Comparison of ENCODE assay signal across 25 mouse cellular contexts in genomic region chr14:60811547-60811946, GRCm38 (mm10). TPM values are rescaled to one million over a fixed set of nuclear protein-coding genes. Genes with fewer than 3 reads are reported as not detected.
DNase-seq lines count a peak whose midpoint lies in the region; ATAC-seq and TF ChIP-seq lines count a peak whose summit lies in the region.
"Had no signal": no experiment of that assay in that cellular context is flagged by ENCODE, and none has a peak within 500 bp of the region (broad histone marks: within the 10 kb centered on the region; RNA-seq: fewer than 3 reads in every experiment).

No protein-coding gene starts in this region.

- no peak for TF ChIP-seq CTCF in heart, postnatal 0 days (IDR thresholded peaks at IDR 0.05; ENCODE audit: low read depth)

- 55% methylated on average over 4 of the region's 4 CpGs for WGBS in heart, embryonic 11.5 days (ENCODE audit: insufficient replicate concordance)
- 45% methylated on average over 4 of the region's 4 CpGs for WGBS in heart, postnatal 0 days

- no peak overlapping the region for H3K4me2 ChIP-seq in heart, embryonic 11.5 days
- no peak overlapping the region for H3K4me2 ChIP-seq in heart, postnatal 0 days (ENCODE audit: low read depth, low read length)
- H3K4me2 ChIP-seq: embryonic facial prominence, embryonic 12.5 days; forebrain, embryonic 13.5 days; forebrain, embryonic 15.5 days had no signal

- H3K36me3 ChIP-seq in heart, embryonic 11.5 days (ENCODE audit: control insufficient read depth, insufficient read depth, low read length) = 0 out of 2 replicates have a peak, but pooled peaks cover 5% of the 10 kb centered on the region
- H3K36me3 ChIP-seq in heart, postnatal 0 days (replicated peaks; ENCODE audit: control insufficient read depth, insufficient read depth, low read length) = peaks cover 36% of the 10 kb centered on the region
- H3K36me3 ChIP-seq: embryonic facial prominence, embryonic 12.5 days had no signal

- ATAC-seq in heart, embryonic 11.5 days (replicated peaks; ENCODE audit: insufficient number of reproducible peaks, low FRiP score, low TSS enrichment) = no peak
- ATAC-seq in heart, postnatal 0 days (ENCODE audit: insufficient read depth, low read depth) = peak; percentile 53; the same call in 1 of the 2 replicates
- ATAC-seq: activated CD4-positive, CD25-positive, alpha-beta regulatory T cell, adult 4 months; CD4-positive, CD25-positive, alpha-beta regulatory T cell, adult 4 months; forebrain, embryonic 13.5 days; forebrain, embryonic 15.5 days; Patski had no signal

- H3K27me3 ChIP-seq in heart, embryonic 11.5 days (ENCODE audit: control insufficient read depth, insufficient read depth, low read length) = no peaks in the 10 kb centered on the region
- H3K27me3 ChIP-seq in heart, postnatal 0 days (ENCODE audit: control insufficient read depth, insufficient read depth, low read length) = no peaks in the 10 kb centered on the region
- H3K27me3 ChIP-seq: CH12.LX; embryonic facial prominence, embryonic 12.5 days; forebrain, embryonic 13.5 days; forebrain, embryonic 15.5 days; Patski had no signal

- 0 out of 2 replicates have a peak, but pooled peaks cover 7% of the 10 kb centered on the region for H3K4me1 ChIP-seq in heart, embryonic 11.5 days (ENCODE audit: control insufficient read depth, insufficient read depth, low read length)
- H3K4me1 ChIP-seq in heart, postnatal 0 days (ENCODE audit: control insufficient read depth, insufficient read depth) = no peaks in the 10 kb centered on the region; the same call in 1 of the 2 replicates
- H3K4me1 ChIP-seq: forebrain, embryonic 13.5 days; forebrain, embryonic 15.5 days had no signal

- DNase-seq in heart, adult 11 months = peak; percentile 57
- no peak for DNase-seq in heart, postnatal 14 days
- no peak for DNase-seq in heart, postnatal 25 days (ENCODE audit: low spot score)
- DNase-seq in heart, postnatal 0 days (ENCODE audit: low spot score) = peak; percentile 24
- DNase-seq in heart, adult 9 months (ENCODE audit: low spot score in 2 of 2) = no peak
- DNase-seq: adrenal gland, adult 8-10 months; adrenal gland, postnatal 14 days; adrenal gland, postnatal 36 days; B cell, adult 2 months; cerebellum, adult 11-12 months; cerebellum, adult 2 months; cerebellum, adult 9-10 months; cerebellum, postnatal 10 days; cerebellum, postnatal 25 days had no signal

- no peak for TF ChIP-seq EP300 in heart, postnatal 0 days (IDR thresholded peaks at IDR 0.05; ENCODE audit: low read depth)

- H3K9ac ChIP-seq in heart, embryonic 11.5 days (ENCODE audit: low read depth, low read length) = no peak overlapping the region
- no peak overlapping the region for H3K9ac ChIP-seq in heart, postnatal 0 days (replicated peaks; ENCODE audit: low read depth, low read length)
- H3K9ac ChIP-seq: embryonic facial prominence, embryonic 12.5 days; forebrain, embryonic 13.5 days; forebrain, embryonic 15.5 days had no signal

- intact Hi-C loops in heart, postnatal 14 days (cut with DNase I) = no loop called here
- intact Hi-C loops in heart, postnatal 25 days (cut with DNase I) = no loop called here

- 0 out of 2 replicates have a peak overlapping the region, but pooled peaks have one; percentile 10 for H3K27ac ChIP-seq in heart, embryonic 11.5 days (ENCODE audit: low read depth, low read length)
- H3K27ac ChIP-seq in heart, postnatal 0 days (ENCODE audit: low read depth) = no peak overlapping the region
- H3K27ac ChIP-seq: embryonic facial prominence, embryonic 10.5 days; embryonic facial prominence, embryonic 12.5 days; forebrain, embryonic 13.5 days; forebrain, embryonic 15.5 days had no signal

- no peak overlapping the region for H3K4me3 ChIP-seq in heart, embryonic 11.5 days (ENCODE audit: low read depth, low read length)
- H3K4me3 ChIP-seq in heart, postnatal 0 days (ENCODE audit: low read depth, low read length) = no peak overlapping the region
- H3K4me3 ChIP-seq: embryonic facial prominence, embryonic 10.5 days; embryonic facial prominence, embryonic 12.5 days; forebrain, embryonic 13.5 days; forebrain, embryonic 15.5 days had no signal

- H3K9me3 ChIP-seq in heart, embryonic 11.5 days (replicated peaks; ENCODE audit: control insufficient read depth, low read length) = no peaks in the 10 kb centered on the region
- H3K9me3 ChIP-seq in heart, postnatal 0 days (replicated peaks; ENCODE audit: control insufficient read depth, low read length) = no peaks in the 10 kb centered on the region
- H3K9me3 ChIP-seq: embryonic facial prominence, embryonic 10.5 days; embryonic facial prominence, embryonic 12.5 days; forebrain, embryonic 13.5 days; forebrain, embryonic 15.5 days; G1E had no signal

RNA-seq across cellular contexts. Expression of gene Mipep, which starts 27.2 kb away (rescaled TPM):
- total RNA-seq in heart, postnatal 14 days (2021) = 10 to 100 TPM; 51.6 to 52.2 TPM
- polyA plus RNA-seq in heart, embryonic 11.5 days (2014; fragmentation: Nextera tagmentation; extraction: Ambion mirVana) = 26.0 and 29.9 TPM in 2 replicates
- 10 to 100 TPM; 53.9 to 58.4 TPM for total RNA-seq in heart, postnatal 25 days (2021)
- 49.1 and 60.9 TPM in 2 replicates for total RNA-seq in heart, postnatal 0 days (2014; rRNA removed; ENCODE audit: low replicate concordance)
- polyA plus RNA-seq in heart, postnatal 0 days (2015; fragmentation: Nextera tagmentation; extraction: Ambion mirVana) = 29.2 and 29.3 TPM in 2 replicates

RNA-seq across cellular contexts. Expression of gene C1qtnf9, which starts 43.6 kb away (rescaled TPM):
- total RNA-seq in heart, postnatal 14 days (2021) = 10 to 100 TPM; 42.8 to 43.8 TPM
- not detected in 2 replicates for polyA plus RNA-seq in heart, embryonic 11.5 days (2014; fragmentation: Nextera tagmentation; extraction: Ambion mirVana)
- 10 to 100 TPM; 43.1 to 50.6 TPM for total RNA-seq in heart, postnatal 25 days (2021)
- total RNA-seq in heart, postnatal 0 days (2014; rRNA removed; ENCODE audit: low replicate concordance) = 2.2 and 2.8 TPM in 2 replicates
- 4.6 and 5.4 TPM in 2 replicates for polyA plus RNA-seq in heart, postnatal 0 days (2015; fragmentation: Nextera tagmentation; extraction: Ambion mirVana)
- total RNA-seq: CH12.LX had no signal
- polyA plus RNA-seq: activated CD4-positive, CD25-positive, alpha-beta regulatory T cell, adult 4 months; forebrain, embryonic 11.5 days; G1E; Patski had no signal

Comparison
In these comparisons a context has a peak if more than half of its experiments do, and no peak if none do; other contexts are left out.
1. DNase-seq: peak in heart, adult 11 months (single experiment) and heart, postnatal 0 days (single experiment); none in heart, postnatal 14 days (0 of 2), heart, postnatal 25 days (single experiment) and heart, adult 9 months (0 of 2).
2. RNA of gene C1qtnf9, which starts 43.6 kb away (total RNA-seq): 43.1 to 50.6 TPM in heart, postnatal 25 days and 42.8 to 43.8 TPM in heart, postnatal 14 days; 2.2 to 2.8 TPM in heart, postnatal 0 days; every median in the first group is over 10 times any median in the second.